Mouse (Mus musculus): ENCODE measurements around the gene Pcyt2. TPM values are rescaled to one million over a fixed set of nuclear protein-coding genes. Genes with fewer than 3 reads are reported as not detected.
A peak's percentile ranks its signal among the peaks of the same experiment; 100 is the strongest.

Pcyt2 gene
- 320 and 378 TPM in 2 replicates for polyA plus RNA-seq (2015; fragmentation: Nextera tagmentation; extraction: Ambion mirVana)

DNA sequence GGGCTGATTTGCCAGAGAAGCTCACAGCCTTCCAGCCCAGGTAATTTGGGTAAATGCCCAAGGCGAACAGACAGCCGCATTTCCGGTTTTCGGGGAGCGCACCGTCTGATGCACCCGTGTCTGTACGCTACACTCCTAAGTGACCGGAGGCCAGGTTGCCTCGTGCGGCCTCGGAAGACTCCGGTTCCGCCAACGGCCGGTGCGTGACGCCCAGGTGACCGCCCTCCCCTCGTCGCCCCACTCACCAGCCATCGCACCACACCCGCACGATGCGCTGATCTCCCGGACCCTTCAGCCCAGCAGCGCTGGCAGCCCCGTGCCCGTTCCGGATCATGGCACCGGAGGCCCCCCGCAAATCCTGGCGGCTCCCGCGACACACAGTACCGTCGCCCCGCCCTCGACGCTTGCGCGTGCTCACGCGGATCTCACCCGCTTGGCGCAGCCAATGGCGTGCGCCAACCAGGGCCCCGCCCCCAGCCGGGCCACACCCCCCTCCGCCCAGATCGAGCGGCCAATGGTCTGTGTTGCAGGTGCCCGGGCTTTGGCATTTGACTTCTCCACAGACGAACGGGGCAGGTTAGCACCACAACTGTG is at the start of gene Pcyt2:
Pcyt2 (minus strand) TSS at position 418 of the 594 bp plus-strand sequence.
- peaks cover 58% of the 10 kb centered on the region for H3K36me3 ChIP-seq (ENCODE audit: control insufficient read depth, insufficient read depth)
- H3K27me3 ChIP-seq (replicated peaks; ENCODE audit: control insufficient read depth, insufficient read depth, low read length), result no peaks in the 10 kb centered on the region
- WGBS, result under 1% methylated on average over 55 of the region's 56 CpGs
- H3K4me3 ChIP-seq (ENCODE audit: low read depth, low read length), result peak within 1 kb of the TSS; percentile 84
- TF ChIP-seq CTCF (IDR thresholded peaks at IDR 0.05; ENCODE audit: low read depth), result no peak
- ATAC-seq, result peak; percentile 85
- peak within 1 kb of the TSS; percentile 84 for H3K4me2 ChIP-seq (replicated peaks; ENCODE audit: low read depth)
- peak within 1 kb of the TSS; percentile 98 for H3K27ac ChIP-seq (ENCODE audit: low read depth, low read length)
- no peaks in the 10 kb centered on the region for H3K9me3 ChIP-seq (ENCODE audit: control insufficient read depth)
- peaks cover 6% of the 10 kb centered on the region; the same call in 1 of the 2 replicates for H3K4me1 ChIP-seq (replicated peaks; ENCODE audit: control insufficient read depth, insufficient read depth, low read length)
- H3K9ac ChIP-seq (ENCODE audit: low read depth, low read length), result peak within 1 kb of the TSS; percentile 94

- no peak overlapping the region for H3K4me3 ChIP-seq (ENCODE audit: low read depth, low read length)
- no peaks in the 10 kb centered on the region for H3K9me3 ChIP-seq (ENCODE audit: control insufficient read depth)
- H3K27me3 ChIP-seq (replicated peaks; ENCODE audit: control insufficient read depth, insufficient read depth, low read length), result peaks cover 21% of the 10 kb centered on the region
- 16% methylated on average over 3 of the region's 3 CpGs for WGBS
- no peak overlapping the region for H3K4me2 ChIP-seq (replicated peaks; ENCODE audit: low read depth)
- no peak for ATAC-seq
- no peak overlapping the region for H3K9ac ChIP-seq (ENCODE audit: low read depth, low read length)
- H3K27ac ChIP-seq (ENCODE audit: low read depth, low read length), result no peak overlapping the region
- no peaks in the 10 kb centered on the region for H3K36me3 ChIP-seq (ENCODE audit: control insufficient read depth, insufficient read depth)
- no peaks in the 10 kb centered on the region for H3K4me1 ChIP-seq (replicated peaks; ENCODE audit: control insufficient read depth, insufficient read depth, low read length)
- TF ChIP-seq CTCF (IDR thresholded peaks at IDR 0.05; ENCODE audit: low read depth), result no peak
These were observed 48.9 kb upstream of the Pcyt2 start for GRCm38 (mm10) chr11:120666617-120667016.

- Histone ChIP-seq H3K4me2 (replicated peaks; ENCODE audit: low read depth) (no peak overlapping the region), H3K9ac (ENCODE audit: low read depth, low read length) (no peak overlapping the region), H3K36me3 (ENCODE audit: control insufficient read depth, insufficient read depth) (no peaks in the 10 kb centered on the region), H3K4me1 (replicated peaks; ENCODE audit: control insufficient read depth, insufficient read depth, low read length) (peaks cover 2% of the 10 kb centered on the region), H3K9me3 (ENCODE audit: control insufficient read depth) (no peaks in the 10 kb centered on the region), H3K27me3 (replicated peaks; ENCODE audit: control insufficient read depth, insufficient read depth, low read length) (peaks cover 33% of the 10 kb centered on the region), H3K27ac (ENCODE audit: low read depth, low read length) (no peak overlapping the region), H3K4me3 (ENCODE audit: low read depth, low read length) (no peak overlapping the region)
- TF ChIP-seq CTCF (IDR thresholded peaks at IDR 0.05; ENCODE audit: low read depth), result no peak
- 71% methylated on average over 3 of the region's 3 CpGs for WGBS
- no peak for ATAC-seq
These were observed 47.7 kb upstream of the Pcyt2 start for GRCm38 (mm10) chr11:120665406-120665805.

DNA sequence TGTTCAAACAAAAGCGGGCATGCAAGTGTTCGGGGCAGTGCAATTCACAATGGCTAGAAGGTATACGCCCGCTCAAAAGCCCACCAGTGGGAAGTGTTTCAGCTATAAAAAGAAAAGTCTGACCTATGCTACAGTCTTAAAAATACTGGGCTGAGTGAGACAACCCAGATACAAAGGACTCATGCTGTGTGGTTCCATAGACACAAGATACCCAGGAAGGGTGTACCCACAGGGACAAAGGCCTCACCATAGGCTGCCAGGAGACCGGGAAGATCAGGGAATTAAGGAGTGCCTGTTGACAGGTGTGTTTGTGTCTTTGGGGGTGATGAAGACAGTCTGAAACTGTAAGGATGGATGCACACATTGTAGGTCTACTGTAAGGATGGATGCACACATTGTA is 46.0 kb upstream of the Pcyt2 start:
- no peaks in the 10 kb centered on the region for H3K36me3 ChIP-seq (ENCODE audit: control insufficient read depth, insufficient read depth)
- H3K4me2 ChIP-seq (replicated peaks; ENCODE audit: low read depth), result no peak overlapping the region
- peaks cover 50% of the 10 kb centered on the region for H3K27me3 ChIP-seq (replicated peaks; ENCODE audit: control insufficient read depth, insufficient read depth, low read length)
- no peak overlapping the region for H3K4me3 ChIP-seq (ENCODE audit: low read depth, low read length)
- TF ChIP-seq CTCF (IDR thresholded peaks at IDR 0.05; ENCODE audit: low read depth), result no peak
- no peak overlapping the region for H3K27ac ChIP-seq (ENCODE audit: low read depth, low read length)
- H3K9me3 ChIP-seq (ENCODE audit: control insufficient read depth), result no peaks in the 10 kb centered on the region
- peaks cover 8% of the 10 kb centered on the region for H3K4me1 ChIP-seq (replicated peaks; ENCODE audit: control insufficient read depth, insufficient read depth, low read length)
- WGBS, result 64% methylated on average over 5 of the region's 5 CpGs
- no peak overlapping the region for H3K9ac ChIP-seq (ENCODE audit: low read depth, low read length)
- no peak for ATAC-seq

- no peak for TF ChIP-seq CTCF (IDR thresholded peaks at IDR 0.05; ENCODE audit: low read depth)
- Histone ChIP-seq H3K4me2 (replicated peaks; ENCODE audit: low read depth) (no peak overlapping the region), H3K9ac (ENCODE audit: low read depth, low read length) (no peak overlapping the region), H3K4me1 (replicated peaks; ENCODE audit: control insufficient read depth, insufficient read depth, low read length) (peaks cover 8% of the 10 kb centered on the region), H3K4me3 (ENCODE audit: low read depth, low read length) (no peak overlapping the region), H3K27me3 (replicated peaks; ENCODE audit: control insufficient read depth, insufficient read depth, low read length) (peaks cover 59% of the 10 kb centered on the region), H3K36me3 (ENCODE audit: control insufficient read depth, insufficient read depth) (no peaks in the 10 kb centered on the region), H3K9me3 (ENCODE audit: control insufficient read depth) (no peaks in the 10 kb centered on the region), H3K27ac (ENCODE audit: low read depth, low read length) (no peak overlapping the region)
- no peak for ATAC-seq
- 78% methylated on average over 6 of the region's 6 CpGs for WGBS
These were observed 45.0 kb upstream of the Pcyt2 start for GRCm38 (mm10) chr11:120662759-120663158.

DNA sequence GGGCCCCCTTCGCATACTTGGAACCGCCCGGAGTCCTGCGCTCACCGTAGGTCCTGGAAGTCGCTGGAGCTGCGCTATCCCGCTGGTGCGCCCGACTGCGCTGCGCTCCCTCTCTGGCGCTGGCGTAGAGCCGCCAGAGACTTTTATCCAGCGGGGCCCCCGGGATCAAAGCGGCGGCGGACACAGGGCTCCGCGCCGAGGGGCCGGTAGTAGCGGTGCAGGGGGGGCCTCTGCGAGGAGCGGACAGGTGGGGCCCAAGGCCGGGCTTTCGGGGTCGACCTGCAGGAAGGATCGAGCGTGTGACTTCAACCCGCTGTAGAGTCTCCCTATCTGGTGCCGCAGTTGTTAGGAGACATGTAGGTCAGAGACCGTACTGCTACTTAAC is 43.3 kb upstream of the Pcyt2 start, which contains the start of gene Notum:
Notum (minus strand) TSS at position 100 of the 385 bp plus-strand sequence.
- under 1% methylated on average over 35 of the region's 35 CpGs for WGBS
- peak within 1 kb of the TSS; percentile 31; the same call in 1 of the 2 replicates for H3K9ac ChIP-seq (ENCODE audit: low read depth, low read length)

More for the DNA sequence above, 43.3 kb upstream of the Pcyt2 start, which contains the start of gene Notum:
- H3K27ac ChIP-seq (ENCODE audit: low read depth, low read length), result no peak within 1 kb of the TSS
- peaks cover 8% of the 10 kb centered on the region for H3K4me1 ChIP-seq (replicated peaks; ENCODE audit: control insufficient read depth, insufficient read depth, low read length)
- no peak for TF ChIP-seq CTCF (IDR thresholded peaks at IDR 0.05; ENCODE audit: low read depth)
- no peak for ATAC-seq
- no peaks in the 10 kb centered on the region for H3K36me3 ChIP-seq (ENCODE audit: control insufficient read depth, insufficient read depth)
- peak within 1 kb of the TSS; percentile 81 for H3K4me2 ChIP-seq (replicated peaks; ENCODE audit: low read depth)
- peaks cover 73% of the 10 kb centered on the region for H3K27me3 ChIP-seq (replicated peaks; ENCODE audit: control insufficient read depth, insufficient read depth, low read length)
- peak within 1 kb of the TSS; percentile 42 for H3K4me3 ChIP-seq (ENCODE audit: low read depth, low read length)
- no peaks in the 10 kb centered on the region for H3K9me3 ChIP-seq (ENCODE audit: control insufficient read depth)
